Mouse (Mus musculus) stomach, embryonic 14.5 days (tissue): ENCODE data around the gene Ethe1. TPM values are rescaled to one million over a fixed set of nuclear protein-coding genes. Genes with fewer than 3 reads are reported as not detected.

Experiments used
- ATAC-seq: fragments of 200-750 bp; cut with Nextera tagmentation; 2 replicates; pipeline ENCODE4 v1.8.0; 2017; ENCODE audit warnings: low read depth, moderate TSS enrichment; ENCODE audit not compliant: insufficient number of reproducible peaks, insufficient read depth, low FRiP score
- H3K27ac ChIP-seq: fragments of 300-500 bp; sonication (generic); 2 replicates; pipeline ENCODE4 v1.5.1; 2014; ENCODE audit warnings: mild to moderate bottlenecking, low read length, moderate library complexity, mixed read lengths
- H3K27me3 ChIP-seq: fragments of 300-500 bp; sonication (generic); 2 replicates; pipeline ENCODE4 v1.6.1; 2014; ENCODE audit warnings: low read length, control low read depth, mixed read lengths; ENCODE audit not compliant: control insufficient read depth, insufficient read depth
- H3K36me3 ChIP-seq: fragments of 300-500 bp; sonication (generic); 2 replicates; pipeline ENCODE4 v1.6.1; 2014; ENCODE audit warnings: mild to moderate bottlenecking, control low read depth, low read length, moderate library complexity, mixed read lengths; ENCODE audit not compliant: control insufficient read depth, insufficient read depth
- H3K4me1 ChIP-seq: fragments of 300-500 bp; sonication (generic); 2 replicates; pipeline ENCODE4 v1.6.1; 2014; ENCODE audit warnings: low read length, control low read depth, mixed read lengths; ENCODE audit not compliant: control insufficient read depth, insufficient read depth
- H3K4me2 ChIP-seq: fragments of 300-500 bp; sonication (generic); replicated peaks from 2 replicates; pipeline ENCODE4 v1.6.1; 2014; ENCODE audit warnings: low read depth, low read length, control low read depth
- H3K4me3 ChIP-seq: fragments of 300-500 bp; sonication (generic); 2 replicates; pipeline ENCODE4 v1.5.1; 2014; ENCODE audit warnings: low read depth, low read length, control low read depth
- H3K9ac ChIP-seq: fragments of 300-500 bp; sonication (generic); replicated peaks from 2 replicates; pipeline ENCODE4 v1.6.1; 2014; ENCODE audit warnings: low read depth, mild to moderate bottlenecking, control low read depth, low read length, moderate library complexity, mixed read lengths
- H3K9me3 ChIP-seq: fragments of 300-500 bp; sonication (generic); 2 replicates; pipeline ENCODE4 v1.6.1; 2016; ENCODE audit warnings: low read depth, low read length, control low read depth; ENCODE audit not compliant: control insufficient read depth
- WGBS: fragments of 180-500 bp; shearing (Covaris S2); extraction: QIAGEN DNeasy Blood & Tissue Kit; methylation state at CpG from one replicate; pipeline ENCODE4 v1.1.7; 2014; 5-methylcytosine and 5-hydroxymethylcytosine counted together
- polyA plus RNA-seq: library from polyadenylated mRNA; unstranded; fragments of >200 nt; fragmentation: Nextera tagmentation; extraction: Ambion mirVana; gene quantifications from 2 replicates; pipeline ENCODE4 v1.2.1, GENCODE M21; 2014

Gene Ethe1
- polyA plus RNA-seq, 1 experiment from 2014 or later, result 40.1 TPM

- Histone ChIP-seq H3K4me1 (peaks cover 11% of the 10 kb centered on the region; the same call in 1 of the 2 replicates), H3K27me3 (no peaks in the 10 kb centered on the region), H3K36me3 (peaks cover 19% of the 10 kb centered on the region), H3K4me2 (peak overlapping the region; percentile 66), H3K9ac (peak overlapping the region; percentile 73), H3K9me3 (no peaks in the 10 kb centered on the region), H3K4me3 (peak overlapping the region; percentile 86), H3K27ac (no peak overlapping the region)
- no peak for ATAC-seq
- WGBS, result 22% methylated on average over 13 of the region's 13 CpGs
These were observed 39.8 kb upstream of the Ethe1 start for GRCm38 (mm10) chr7:24547534-24548036.

GRCm38 (mm10) chr7:24551985-24552759 is 35.2 kb upstream of the Ethe1 start:
- WGBS, result 85% methylated on average over 12 of the region's 12 CpGs
- H3K4me1 ChIP-seq, result peaks cover 7% of the 10 kb centered on the region; the same call in 1 of the 2 replicates
- H3K9ac ChIP-seq, result no peak overlapping the region
- no peaks in the 10 kb centered on the region for H3K27me3 ChIP-seq
- no peak overlapping the region for H3K4me2 ChIP-seq
- no peaks in the 10 kb centered on the region for H3K9me3 ChIP-seq
- no peak for ATAC-seq
- peaks cover 31% of the 10 kb centered on the region for H3K36me3 ChIP-seq
- no peak overlapping the region for H3K4me3 ChIP-seq
- no peak overlapping the region for H3K27ac ChIP-seq

GRCm38 (mm10) chr7:24555786-24556185 is 31.6 kb upstream of the Ethe1 start:
- no peak for ATAC-seq
- Histone ChIP-seq H3K36me3 (peaks cover 37% of the 10 kb centered on the region), H3K4me3 (no peak overlapping the region), H3K9ac (no peak overlapping the region), H3K27me3 (no peaks in the 10 kb centered on the region), H3K4me1 (no peaks in the 10 kb centered on the region), H3K27ac (no peak overlapping the region), H3K9me3 (no peaks in the 10 kb centered on the region), H3K4me2 (no peak overlapping the region)
- WGBS, result 93% methylated on average over 10 of the region's 10 CpGs

- Histone ChIP-seq H3K36me3 (peaks cover 38% of the 10 kb centered on the region), H3K27me3 (no peaks in the 10 kb centered on the region), H3K9ac (no peak overlapping the region), H3K4me2 (no peak overlapping the region), H3K4me1 (no peaks in the 10 kb centered on the region), H3K4me3 (no peak overlapping the region), H3K9me3 (no peaks in the 10 kb centered on the region), H3K27ac (no peak overlapping the region)
- WGBS, result 86% methylated on average over 4 of the region's 4 CpGs
- ATAC-seq, result no peak
These were observed 25.9 kb upstream of the Ethe1 start for GRCm38 (mm10) chr7:24561450-24561849.

GRCm38 (mm10) chr7:24563191-24563836 is 24.0 kb upstream of the Ethe1 start:
- Histone ChIP-seq H3K4me3 (no peak overlapping the region), H3K4me1 (no peaks in the 10 kb centered on the region), H3K4me2 (no peak overlapping the region), H3K27me3 (no peaks in the 10 kb centered on the region), H3K36me3 (peaks cover 52% of the 10 kb centered on the region), H3K9me3 (no peaks in the 10 kb centered on the region), H3K9ac (no peak overlapping the region), H3K27ac (no peak overlapping the region)
- 93% methylated on average over 8 of the region's 8 CpGs for WGBS
- ATAC-seq, result no peak

GRCm38 (mm10) chr7:24563837-24564206 is 23.5 kb upstream of the Ethe1 start:
- Histone ChIP-seq H3K36me3 (peaks cover 54% of the 10 kb centered on the region), H3K4me2 (no peak overlapping the region), H3K4me1 (no peaks in the 10 kb centered on the region), H3K9me3 (no peaks in the 10 kb centered on the region), H3K27me3 (no peaks in the 10 kb centered on the region), H3K9ac (no peak overlapping the region), H3K27ac (no peak overlapping the region), H3K4me3 (no peak overlapping the region)
- no peak for ATAC-seq
- WGBS, result 95% methylated on average over 4 of the region's 4 CpGs

GRCm38 (mm10) chr7:24564607-24565265 is 22.6 kb upstream of the Ethe1 start:
- WGBS, result 69% methylated on average over 6 of the region's 6 CpGs
- no peak overlapping the region for H3K27ac ChIP-seq
- H3K9me3 ChIP-seq, result no peaks in the 10 kb centered on the region
- ATAC-seq, result no peak
- peaks cover 53% of the 10 kb centered on the region for H3K36me3 ChIP-seq
- no peaks in the 10 kb centered on the region for H3K4me1 ChIP-seq
- no peaks in the 10 kb centered on the region for H3K27me3 ChIP-seq
- H3K4me3 ChIP-seq, result no peak overlapping the region
- H3K9ac ChIP-seq, result no peak overlapping the region
- H3K4me2 ChIP-seq, result no peak overlapping the region

GRCm38 (mm10) chr7:24565627-24566026 is 21.7 kb upstream of the Ethe1 start:
- no peaks in the 10 kb centered on the region for H3K9me3 ChIP-seq
- no peak overlapping the region for H3K27ac ChIP-seq
- no peak for ATAC-seq
- H3K36me3 ChIP-seq, result peaks cover 52% of the 10 kb centered on the region
- WGBS, result 96% methylated on average over 11 of the region's 11 CpGs
- no peaks in the 10 kb centered on the region for H3K27me3 ChIP-seq
- no peaks in the 10 kb centered on the region for H3K4me1 ChIP-seq
- no peak overlapping the region for H3K4me3 ChIP-seq
- H3K9ac ChIP-seq, result no peak overlapping the region
- H3K4me2 ChIP-seq, result no peak overlapping the region
